Mouse (Mus musculus): ENCODE measurements around the gene Wwp2.

The Wwp2 gene

GRCm38 (mm10) chr8:107435421-107435961 lies 674 bp upstream of the Wwp2 start:
- DNase-seq (ENCODE audit: low read depth), result peak; percentile 65

GRCm38 (mm10) chr8:107436841-107437421 lies 766 bp downstream of the Wwp2 start:
- DNase-seq (ENCODE audit: low read depth), result peak; percentile 71

GRCm38 (mm10) chr8:107437711-107438110 lies 1.5 kb downstream of the Wwp2 start:
- no peak for DNase-seq (ENCODE audit: low read depth)

GRCm38 (mm10) chr8:107439880-107440625 lies 3.9 kb downstream of the Wwp2 start:
- DNase-seq (ENCODE audit: low read depth), result no peak

GRCm38 (mm10) chr8:107444626-107445025 lies 8.5 kb downstream of the Wwp2 start:
- no peak for DNase-seq (ENCODE audit: low read depth)

- no peak for DNase-seq (ENCODE audit: low read depth)
These were observed 11.5 kb downstream of the Wwp2 start for GRCm38 (mm10) chr8:107447713-107448112.

- DNase-seq (ENCODE audit: low read depth), result no peak
These were observed 12.3 kb downstream of the Wwp2 start for GRCm38 (mm10) chr8:107448382-107448889.

GRCm38 (mm10) chr8:107449130-107449529 lies 13.0 kb downstream of the Wwp2 start:
- DNase-seq (ENCODE audit: low read depth), result no peak

GRCm38 (mm10) chr8:107449655-107450054 lies 13.5 kb downstream of the Wwp2 start:
- peak; percentile 25 for DNase-seq (ENCODE audit: low read depth)

- no peak for DNase-seq (ENCODE audit: low read depth)
These were observed 15.4 kb downstream of the Wwp2 start for GRCm38 (mm10) chr8:107451414-107452066.

GRCm38 (mm10) chr8:107453386-107453785 lies 17.2 kb downstream of the Wwp2 start:
- DNase-seq (ENCODE audit: low read depth), result no peak

GRCm38 (mm10) chr8:107455268-107455667 lies 19.1 kb downstream of the Wwp2 start:
- DNase-seq (ENCODE audit: low read depth), result peak; percentile 84

GRCm38 (mm10) chr8:107457725-107458124 lies 21.6 kb downstream of the Wwp2 start:
- no peak for DNase-seq (ENCODE audit: low read depth)

GRCm38 (mm10) chr8:107458281-107458680 lies 22.1 kb downstream of the Wwp2 start:
- DNase-seq (ENCODE audit: low read depth), result no peak

GRCm38 (mm10) chr8:107462423-107462822 lies 26.3 kb downstream of the Wwp2 start:
- DNase-seq (ENCODE audit: low read depth), result no peak

- no peak for DNase-seq (ENCODE audit: low read depth)
These were observed 29.3 kb downstream of the Wwp2 start for GRCm38 (mm10) chr8:107465332-107465990.

- DNase-seq (ENCODE audit: low read depth), result peak; percentile 48
These were observed 30.5 kb downstream of the Wwp2 start for GRCm38 (mm10) chr8:107466642-107467041.

GRCm38 (mm10) chr8:107468811-107469302 lies 32.7 kb downstream of the Wwp2 start:
- DNase-seq (ENCODE audit: low read depth), result no peak

- DNase-seq (ENCODE audit: low read depth), result no peak
These were observed 34.1 kb downstream of the Wwp2 start for GRCm38 (mm10) chr8:107470302-107470701.

GRCm38 (mm10) chr8:107472403-107473100 lies 36.4 kb downstream of the Wwp2 start:
- peak; percentile 46 for DNase-seq (ENCODE audit: low read depth)

GRCm38 (mm10) chr8:107473369-107473768 lies 37.2 kb downstream of the Wwp2 start:
- DNase-seq (ENCODE audit: low read depth), result peak; percentile 26
